Mouse (Mus musculus) neural tube, embryonic 11.5 days (tissue): Measurements from ENCODE around the gene Fbll1. TPM values are rescaled to one million over a fixed set of nuclear protein-coding genes. Genes with fewer than 3 reads are reported as not detected.

Source experiments
- ATAC-seq: fragments of 200-750 bp; cut with Nextera tagmentation; 2 replicates; pipeline ENCODE4 v1.8.0; 2017; ENCODE audit warnings: moderate number of reproducible peaks, mild to moderate bottlenecking, moderate TSS enrichment, moderate library complexity; ENCODE audit not compliant: insufficient read depth, low FRiP score, low TSS enrichment
- DNase-seq: peaks from one replicate; pipeline ENCODE4 v3.0.0-alpha.2; 2015; ENCODE audit warnings: low spot score
- H3K27ac ChIP-seq: fragments of 300-500 bp; sonication (generic); 2 replicates; pipeline ENCODE4 v1.5.1; 2014; ENCODE audit warnings: low read depth, mild to moderate bottlenecking, low read length
- H3K27me3 ChIP-seq: fragments of 300-500 bp; sonication (generic); 2 replicates; pipeline ENCODE4 v1.6.1; 2014; ENCODE audit warnings: mild to moderate bottlenecking, low read length, mixed read lengths; ENCODE audit not compliant: control insufficient read depth, insufficient read depth
- H3K36me3 ChIP-seq: fragments of 300-500 bp; sonication (generic); 2 replicates; pipeline ENCODE4 v1.6.1; 2014; ENCODE audit warnings: mild to moderate bottlenecking, low read length, moderate library complexity, mixed read lengths; ENCODE audit not compliant: control insufficient read depth, insufficient read depth
- H3K4me1 ChIP-seq: fragments of 300-500 bp; sonication (generic); 2 replicates; pipeline ENCODE4 v1.6.1; 2014; ENCODE audit warnings: low read length, mixed read lengths; ENCODE audit not compliant: control insufficient read depth, insufficient read depth
- H3K4me2 ChIP-seq: fragments of 300-500 bp; sonication (generic); 2 replicates; pipeline ENCODE4 v1.6.1; 2014; ENCODE audit warnings: low read depth, mild to moderate bottlenecking, moderate library complexity
- H3K4me3 ChIP-seq: fragments of 300-500 bp; sonication (generic); 2 replicates; pipeline ENCODE4 v1.5.1; 2014; ENCODE audit warnings: low read depth, low read length
- H3K9ac ChIP-seq: fragments of 300-500 bp; sonication (generic); 2 replicates; pipeline ENCODE4 v1.6.1; 2014; ENCODE audit warnings: mild to moderate bottlenecking, low read length
- H3K9me3 ChIP-seq: fragments of 300-500 bp; sonication (generic); 2 replicates; pipeline ENCODE4 v1.6.1; 2016; ENCODE audit warnings: low read length; ENCODE audit not compliant: control insufficient read depth
- WGBS: fragments of 180-500 bp; shearing (Covaris S2); extraction: QIAGEN DNeasy Blood & Tissue Kit; methylation state at CpG from one replicate; pipeline ENCODE4 v1.1.7; 2014; 5-methylcytosine and 5-hydroxymethylcytosine counted together
- polyA plus RNA-seq: library from polyadenylated mRNA; unstranded; fragments of >200 nt; fragmentation: Nextera tagmentation; extraction: Ambion mirVana; gene quantifications from 2 replicates; pipeline ENCODE4 v1.2.1, GENCODE M21; 2014

Fbll1 gene
- polyA plus RNA-seq, 1 experiment from 2014 or later, result 4.3 TPM

- 3% methylated on average over 46 of the region's 46 CpGs for WGBS
- peaks cover 8% of the 10 kb centered on the region for H3K4me1 ChIP-seq
- peak within 1 kb of the TSS; percentile 90 for H3K4me3 ChIP-seq
- no peak within 1 kb of the TSS for H3K27ac ChIP-seq
- H3K36me3 ChIP-seq, result peaks cover 2% of the 10 kb centered on the region; the same call in 1 of the 2 replicates
- no peaks in the 10 kb centered on the region for H3K27me3 ChIP-seq
- peak; percentile 59 for ATAC-seq
- H3K4me2 ChIP-seq, result peak within 1 kb of the TSS; percentile 67
- DNase-seq, result peak; percentile 91
- peak within 1 kb of the TSS; percentile 80 for H3K9ac ChIP-seq
- no peaks in the 10 kb centered on the region for H3K9me3 ChIP-seq
These were observed 35.5 kb upstream of the Fbll1 start, which contains the start of gene Rars for GRCm38 (mm10) chr11:35834022-35834760. Gene Rars, minus strand, starts transcription at chr11:35834506.

GRCm38 (mm10) chr11:35833270-35833669 is 34.6 kb upstream of the Fbll1 start:
- 89% methylated on average over 6 of the region's 6 CpGs for WGBS
- no peaks in the 10 kb centered on the region for H3K27me3 ChIP-seq
- H3K36me3 ChIP-seq, result peaks cover 4% of the 10 kb centered on the region
- DNase-seq (no peak), ATAC-seq (no peak)
- H3K4me2 ChIP-seq, result peak overlapping the region; percentile 67
- no peak overlapping the region for H3K9ac ChIP-seq
- H3K4me3 ChIP-seq, result peak overlapping the region; percentile 90; the same call in 1 of the 2 replicates
- 0 out of 2 replicates have a peak, but pooled peaks cover 6% of the 10 kb centered on the region for H3K4me1 ChIP-seq
- no peaks in the 10 kb centered on the region for H3K9me3 ChIP-seq
- no peak overlapping the region for H3K27ac ChIP-seq

GRCm38 (mm10) chr11:35832139-35832538 is 33.5 kb upstream of the Fbll1 start:
- Histone ChIP-seq H3K27ac (no peak overlapping the region), H3K9ac (no peak overlapping the region), H3K4me3 (no peak overlapping the region), H3K27me3 (no peaks in the 10 kb centered on the region), H3K4me1 (0 out of 2 replicates have a peak, but pooled peaks cover 6% of the 10 kb centered on the region), H3K36me3 (peaks cover 8% of the 10 kb centered on the region), H3K9me3 (no peaks in the 10 kb centered on the region), H3K4me2 (no peak overlapping the region)
- WGBS, result 85% methylated on average over 4 of the region's 4 CpGs
- no peak for ATAC-seq
- DNase-seq, result no peak

- no peaks in the 10 kb centered on the region for H3K9me3 ChIP-seq
- no peak for ATAC-seq
- 94% methylated on average over 6 of the region's 6 CpGs for WGBS
These were observed 29.0 kb upstream of the Fbll1 start for GRCm38 (mm10) chr11:35827714-35828113.

GRCm38 (mm10) chr11:35816316-35816715 is 17.6 kb upstream of the Fbll1 start:
- no peak for ATAC-seq
- Histone ChIP-seq H3K27ac (no peak overlapping the region), H3K4me2 (no peak overlapping the region), H3K36me3 (peaks cover 16% of the 10 kb centered on the region), H3K4me3 (no peak overlapping the region), H3K9me3 (no peaks in the 10 kb centered on the region), H3K4me1 (no peaks in the 10 kb centered on the region), H3K9ac (no peak overlapping the region), H3K27me3 (no peaks in the 10 kb centered on the region)
- 91% methylated on average over 12 of the region's 12 CpGs for WGBS
- no peak for DNase-seq

More at GRCm38 (mm10) chr11:35827714-35828113, 29.0 kb upstream of the Fbll1 start:
- no peak overlapping the region for H3K4me3 ChIP-seq
- H3K4me1 ChIP-seq, result no peaks in the 10 kb centered on the region
- H3K4me2 ChIP-seq, result no peak overlapping the region
- H3K27ac ChIP-seq, result no peak overlapping the region
- H3K27me3 ChIP-seq, result no peaks in the 10 kb centered on the region
- no peak for DNase-seq
- no peak overlapping the region for H3K9ac ChIP-seq
- H3K36me3 ChIP-seq, result peaks cover 15% of the 10 kb centered on the region

GRCm38 (mm10) chr11:35811458-35811857 is 12.8 kb upstream of the Fbll1 start:
- ATAC-seq, result no peak
- WGBS, result 90% methylated on average over 10 of the region's 10 CpGs

GRCm38 (mm10) chr11:35801332-35801731 is 2.6 kb upstream of the Fbll1 start:
- Histone ChIP-seq H3K36me3 (no peaks in the 10 kb centered on the region), H3K4me1 (no peaks in the 10 kb centered on the region; the same call in 1 of the 2 replicates), H3K27ac (no peak overlapping the region), H3K9ac (no peak overlapping the region), H3K9me3 (no peaks in the 10 kb centered on the region), H3K27me3 (peaks cover 30% of the 10 kb centered on the region), H3K4me2 (no peak overlapping the region), H3K4me3 (no peak overlapping the region)
- DNase-seq, result no peak
- 82% methylated on average over 5 of the region's 5 CpGs for WGBS
- ATAC-seq, result no peak

More at GRCm38 (mm10) chr11:35811458-35811857, 12.8 kb upstream of the Fbll1 start:
- Histone ChIP-seq H3K4me2 (no peak overlapping the region), H3K9ac (no peak overlapping the region), H3K36me3 (peaks cover 12% of the 10 kb centered on the region), H3K4me3 (no peak overlapping the region), H3K27ac (no peak overlapping the region), H3K9me3 (no peaks in the 10 kb centered on the region), H3K4me1 (no peaks in the 10 kb centered on the region), H3K27me3 (no peaks in the 10 kb centered on the region)
- DNase-seq, result no peak

- Histone ChIP-seq H3K4me1 (no peaks in the 10 kb centered on the region; the same call in 1 of the 2 replicates), H3K9me3 (no peaks in the 10 kb centered on the region), H3K36me3 (no peaks in the 10 kb centered on the region), H3K4me3 (peak overlapping the region; percentile 52), H3K9ac (peak overlapping the region; percentile 48), H3K4me2 (peak overlapping the region; percentile 71), H3K27ac (no peak overlapping the region), H3K27me3 (peaks cover 36% of the 10 kb centered on the region)
- ATAC-seq (peak; percentile 83), DNase-seq (peak; percentile 68)
- WGBS, result 3% methylated on average over 23 of the region's 23 CpGs
These were observed 226 bp downstream of the Fbll1 start for GRCm38 (mm10) chr11:35798495-35798820.
